Mouse (Mus musculus) cortical plate, adult 2 months (tissue): ENCODE data around the gene Dus3l. TPM values are rescaled to one million over a fixed set of nuclear protein-coding genes. Genes with fewer than 3 reads are reported as not detected.
A peak's percentile ranks its signal among the peaks of the same experiment; 100 is the strongest.

Source experiments
- H3K27ac ChIP-seq: fragments of 200-500 bp; 2 replicates; pipeline ENCODE4 v1.5.1; 2012; ENCODE audit warnings: low read length, control low read depth, inconsistent platforms; ENCODE audit not compliant: insufficient read depth
- H3K4me1 ChIP-seq: fragments of 200-500 bp; 2 replicates; pipeline ENCODE4 v1.6.1; 2011; ENCODE audit warnings: low read length; ENCODE audit not compliant: control insufficient read depth, insufficient read depth
- H3K4me3 ChIP-seq: fragments of 200-500 bp; 2 replicates; pipeline ENCODE4 v1.5.1; 2011; ENCODE audit warnings: mild to moderate bottlenecking, low read length, control low read depth; ENCODE audit not compliant: insufficient read depth
- CTCF ChIP-seq: fragments of 200-500 bp; IDR thresholded peaks from 2 replicates; pipeline ENCODE4 v1.5.1; 2011; ENCODE audit warnings: mild to moderate bottlenecking, control low read depth, low read length; ENCODE audit not compliant: insufficient read depth; ENCODE audit errors: extremely low read depth
- POLR2A ChIP-seq: fragments of 200-500 bp; IDR thresholded peaks from 2 replicates; pipeline ENCODE4 v1.6.1; 2011; ENCODE audit warnings: mild to moderate bottlenecking, low read length, control low read depth; ENCODE audit not compliant: insufficient read depth; ENCODE audit errors: extremely low read depth
- polyA plus RNA-seq: library from polyadenylated mRNA; depleted of rRNA; stranded (reverse); fragments of >200 nt; gene quantifications from 2 replicates; pipeline ENCODE4 v1.2.3, GENCODE M21; 2012; rRNA removed

The Dus3l gene
- polyA plus RNA-seq, 1 experiment: 137 TPM

DNA sequence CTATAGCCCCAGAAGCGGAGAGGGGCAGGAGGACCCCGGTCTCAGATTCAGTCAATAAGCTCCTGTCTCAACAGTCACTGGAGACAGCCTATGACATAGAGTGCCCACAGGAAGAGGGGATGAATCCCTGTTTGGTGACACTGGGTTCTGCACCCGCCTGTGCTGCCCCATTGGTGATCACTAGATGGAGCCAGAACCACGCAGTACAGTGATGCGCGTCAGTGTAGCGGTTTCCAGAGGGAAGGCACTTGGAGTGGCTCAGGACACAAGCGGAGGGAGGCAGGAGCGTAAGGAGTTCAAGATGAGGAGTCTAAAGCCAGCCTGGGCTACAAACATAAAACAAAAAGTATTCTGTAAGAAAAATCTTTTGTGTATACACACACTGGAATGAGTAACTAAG lies 44.0 kb downstream of the Dus3l start:
- Histone ChIP-seq H3K27ac (no peak overlapping the region), H3K4me3 (no peak overlapping the region), H3K4me1 (no peaks in the 10 kb centered on the region; the same call in 1 of the 2 replicates)
- TF ChIP-seq POLR2A: no peak
- peak; percentile 100 for TF ChIP-seq CTCF

DNA sequence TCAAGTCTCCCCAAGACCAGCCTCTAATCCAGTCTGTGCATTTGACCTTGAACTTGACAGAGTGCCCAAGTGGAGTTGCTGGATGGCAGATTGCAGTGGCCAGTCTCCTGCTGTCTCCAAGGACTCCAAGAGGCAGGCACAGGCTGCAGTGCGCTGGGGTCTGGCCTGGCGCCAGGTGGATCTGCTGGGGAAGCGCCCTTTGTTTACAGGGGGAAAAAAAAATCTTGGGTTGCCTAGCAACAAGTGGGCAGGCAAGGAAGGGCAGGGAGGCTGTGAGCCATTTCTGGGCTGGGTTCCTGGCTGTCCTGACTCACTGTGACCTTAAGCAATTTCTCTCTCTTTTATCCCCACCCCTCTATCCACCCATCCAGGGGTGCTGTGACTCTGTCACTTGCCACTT lies 45.7 kb downstream of the Dus3l start:
- H3K27ac ChIP-seq: no peak overlapping the region
- no peak for TF ChIP-seq POLR2A
- no peak overlapping the region for H3K4me3 ChIP-seq
- H3K4me1 ChIP-seq: peaks cover 5% of the 10 kb centered on the region

DNA sequence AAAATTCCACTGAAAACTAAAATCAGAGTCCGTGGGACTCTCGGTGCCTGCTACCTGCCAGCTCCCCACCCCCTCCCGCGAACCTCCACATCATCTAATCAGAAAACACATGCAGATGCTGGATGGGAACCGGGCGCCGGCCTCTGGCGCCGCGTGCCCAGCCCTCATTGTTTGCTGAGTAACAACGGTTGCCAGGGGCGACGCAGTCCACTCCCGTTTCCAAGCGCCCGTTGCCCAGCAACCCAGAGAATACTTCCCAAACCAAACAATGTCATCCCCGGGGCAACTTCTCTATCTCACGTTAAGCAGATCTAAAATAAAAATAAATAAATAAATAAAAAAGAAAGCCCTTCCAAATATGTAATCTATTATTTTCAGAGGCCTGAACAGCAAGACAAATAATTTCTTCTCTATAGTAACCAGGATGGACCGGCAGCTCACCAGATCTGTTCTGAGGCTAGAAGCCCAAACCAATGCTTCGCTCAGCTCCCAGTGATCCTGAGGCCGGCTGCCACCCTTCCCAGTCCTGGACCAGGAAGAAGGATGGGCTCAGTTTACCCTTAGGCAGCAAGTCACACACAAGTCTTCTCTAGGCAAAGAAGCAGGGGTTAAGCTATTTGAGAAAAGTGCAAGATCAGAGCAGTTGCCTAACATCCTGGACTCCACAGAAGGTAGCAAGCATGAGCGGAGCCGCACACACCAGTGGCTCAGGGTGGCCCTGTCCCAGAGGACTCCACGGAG lies 49.9 kb downstream of the Dus3l start:
- Histone ChIP-seq H3K4me3 (no peak overlapping the region), H3K27ac (no peak overlapping the region), H3K4me1 (peaks cover 5% of the 10 kb centered on the region)
- TF ChIP-seq POLR2A (no peak), CTCF (no peak)

DNA sequence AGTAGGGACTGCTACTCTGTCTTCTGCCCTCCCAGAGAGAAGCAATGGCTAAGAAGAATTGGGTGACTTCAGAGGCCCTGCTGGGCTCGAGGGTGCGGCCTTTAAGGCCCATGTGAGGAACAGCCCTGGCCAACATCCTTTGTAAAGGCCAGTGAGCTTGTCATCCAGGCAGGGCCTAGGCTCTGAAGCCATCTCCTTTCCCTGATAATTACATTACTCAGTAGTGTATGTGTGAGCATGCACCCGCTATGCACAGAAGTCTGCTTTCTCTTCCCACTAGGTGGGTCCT lies 50.4 kb downstream of the Dus3l start:
- Histone ChIP-seq H3K4me1 (peaks cover 7% of the 10 kb centered on the region), H3K27ac (no peak overlapping the region), H3K4me3 (no peak overlapping the region)
- TF ChIP-seq CTCF: no peak
- TF ChIP-seq POLR2A: no peak

DNA sequence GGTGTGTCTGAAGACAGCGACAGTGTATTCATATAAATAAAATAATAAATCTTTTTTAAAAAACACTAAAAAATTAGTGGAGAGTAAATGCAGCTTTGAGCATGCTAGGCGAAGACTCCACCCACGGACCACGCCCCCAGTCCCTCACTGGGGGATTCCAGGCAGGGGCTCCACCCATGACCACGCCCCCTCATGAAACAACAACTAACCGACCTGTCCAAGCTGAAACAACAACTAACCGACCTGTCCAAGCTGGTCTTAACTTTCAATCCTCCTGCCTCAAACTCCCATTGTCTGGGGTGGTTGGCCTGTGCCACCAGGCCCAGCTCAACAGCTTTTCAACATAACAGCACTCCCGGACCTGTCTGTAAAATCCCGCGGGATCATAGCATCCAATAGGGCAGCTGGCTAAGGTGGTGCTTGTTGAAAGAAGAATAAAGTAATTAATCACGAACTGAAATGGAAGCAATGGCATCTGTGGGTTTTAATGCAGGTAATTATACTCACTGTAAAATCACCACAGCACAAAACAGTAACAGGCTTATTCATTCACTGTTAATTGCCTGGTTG lies 53.6 kb downstream of the Dus3l start:
- peaks cover 8% of the 10 kb centered on the region for H3K4me1 ChIP-seq
- H3K4me3 ChIP-seq: no peak overlapping the region
- H3K27ac ChIP-seq: no peak overlapping the region
- TF ChIP-seq CTCF: no peak
- TF ChIP-seq POLR2A: no peak

DNA sequence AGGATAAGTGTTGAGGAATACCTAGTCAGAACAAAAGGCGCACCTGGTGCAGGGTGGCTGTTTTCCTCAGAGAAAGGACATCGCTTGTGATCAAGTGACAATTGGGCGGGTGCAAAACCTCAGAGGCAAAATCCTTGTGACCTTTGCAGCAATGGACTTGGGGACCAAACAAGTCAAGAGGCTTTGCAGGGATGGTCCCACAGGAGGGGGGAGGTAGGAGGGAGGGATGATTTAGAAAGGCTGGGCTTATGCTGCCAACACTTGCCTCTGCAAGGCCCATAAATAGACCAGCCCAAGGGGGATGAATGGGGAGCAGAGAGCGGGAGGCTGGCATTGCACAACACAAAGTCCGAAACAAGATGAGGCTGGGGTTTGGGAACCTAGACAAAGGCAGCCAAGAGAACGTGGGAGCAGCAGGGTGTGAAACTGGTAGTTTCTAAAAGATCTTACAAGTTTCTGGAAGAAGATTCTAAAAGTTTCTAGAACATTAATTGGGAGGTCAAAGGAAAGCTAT lies 54.5 kb downstream of the Dus3l start:
- TF ChIP-seq POLR2A (no peak), CTCF (no peak)
- no peak overlapping the region for H3K27ac ChIP-seq
- no peak overlapping the region for H3K4me3 ChIP-seq
- peaks cover 8% of the 10 kb centered on the region for H3K4me1 ChIP-seq

Other genes starting within 250 kb of the Dus3l start
- gene Gm20219, start 210.4 kb upstream of the Dus3l start, polyA plus RNA-seq: 2.1 and 3.2 TPM in 2 replicates
- 93.0 and 110 TPM in 2 replicates for gene Safb2, start 180.2 kb upstream of the Dus3l start, polyA plus RNA-seq
- 101 and 110 TPM in 2 replicates for gene Safb, start 179.9 kb upstream of the Dus3l start, polyA plus RNA-seq
- 145 and 159 TPM in 2 replicates for gene 2410015M20Rik, start 155.0 kb upstream of the Dus3l start, polyA plus RNA-seq
- gene Rpl36, start 151.3 kb upstream of the Dus3l start, polyA plus RNA-seq: 1,005 and 1,019 TPM in 2 replicates
- 78.3 and 82.5 TPM in 2 replicates for gene Lonp1, start 137.9 kb upstream of the Dus3l start, polyA plus RNA-seq
- gene Catsperd, start 136.6 kb upstream of the Dus3l start, polyA plus RNA-seq: 2.6 and 2.7 TPM in 2 replicates
- 104 and 107 TPM in 2 replicates for gene Ranbp3, start 91.5 kb upstream of the Dus3l start, polyA plus RNA-seq
- gene Ndufa11, start 47.0 kb upstream of the Dus3l start, polyA plus RNA-seq: 332 and 357 TPM in 2 replicates
- gene Vmac, start 46.7 kb upstream of the Dus3l start, polyA plus RNA-seq: 16.7 and 18.2 TPM in 2 replicates
- 7.4 and 8.6 TPM in 2 replicates for gene Nrtn, start 7.2 kb upstream of the Dus3l start, polyA plus RNA-seq
- gene Prr22, start 5.5 kb downstream of the Dus3l start, polyA plus RNA-seq: 3.3 and 4.0 TPM in 2 replicates
- 2.6 and 3.2 TPM in 2 replicates for gene Rfx2, start 66.3 kb downstream of the Dus3l start, polyA plus RNA-seq
- 0.09 TPM in 1 of 2 replicates, not detected in the other for gene Acsbg2, start 109.7 kb downstream of the Dus3l start, polyA plus RNA-seq
- gene 1700061G19Rik, start 110.7 kb downstream of the Dus3l start, polyA plus RNA-seq: 0.06 and 0.09 TPM in 2 replicates
- gene Mllt1, start 170.7 kb downstream of the Dus3l start, polyA plus RNA-seq: 73.1 and 76.0 TPM in 2 replicates
- gene Acer1, start 217.4 kb downstream of the Dus3l start, polyA plus RNA-seq: not detected in 2 replicates
- 139 and 146 TPM in 2 replicates for gene Clpp, start 225.5 kb downstream of the Dus3l start, polyA plus RNA-seq
- gene Alkbh7, start 232.6 kb downstream of the Dus3l start, polyA plus RNA-seq: 32.1 and 35.4 TPM in 2 replicates
- not detected in 2 replicates for gene Pspn, start 235.3 kb downstream of the Dus3l start, polyA plus RNA-seq
- gene Gtf2f1, start 246.5 kb downstream of the Dus3l start, polyA plus RNA-seq: 73.3 and 80.0 TPM in 2 replicates
- 0.13 TPM in 1 of 2 replicates, not detected in the other for gene Gm17949, start 246.7 kb downstream of the Dus3l start, polyA plus RNA-seq